Mouse (Mus musculus) stomach, postnatal 0 days (tissue): ENCODE measurements around the gene Tekt5.
A peak's percentile ranks its signal among the peaks of the same experiment; 100 is the strongest.

Experiments
- CTCF ChIP-seq: IDR thresholded peaks from 2 replicates; pipeline ENCODE4 v1.5.1; 2016; ENCODE audit warnings: antibody characterized with exemption, low read depth, mild to moderate bottlenecking, moderate library complexity
- EP300 ChIP-seq: optimal IDR thresholded peaks from 2 replicates; pipeline ENCODE3; 2016; ENCODE audit warnings: antibody characterized with exemption

DNA sequence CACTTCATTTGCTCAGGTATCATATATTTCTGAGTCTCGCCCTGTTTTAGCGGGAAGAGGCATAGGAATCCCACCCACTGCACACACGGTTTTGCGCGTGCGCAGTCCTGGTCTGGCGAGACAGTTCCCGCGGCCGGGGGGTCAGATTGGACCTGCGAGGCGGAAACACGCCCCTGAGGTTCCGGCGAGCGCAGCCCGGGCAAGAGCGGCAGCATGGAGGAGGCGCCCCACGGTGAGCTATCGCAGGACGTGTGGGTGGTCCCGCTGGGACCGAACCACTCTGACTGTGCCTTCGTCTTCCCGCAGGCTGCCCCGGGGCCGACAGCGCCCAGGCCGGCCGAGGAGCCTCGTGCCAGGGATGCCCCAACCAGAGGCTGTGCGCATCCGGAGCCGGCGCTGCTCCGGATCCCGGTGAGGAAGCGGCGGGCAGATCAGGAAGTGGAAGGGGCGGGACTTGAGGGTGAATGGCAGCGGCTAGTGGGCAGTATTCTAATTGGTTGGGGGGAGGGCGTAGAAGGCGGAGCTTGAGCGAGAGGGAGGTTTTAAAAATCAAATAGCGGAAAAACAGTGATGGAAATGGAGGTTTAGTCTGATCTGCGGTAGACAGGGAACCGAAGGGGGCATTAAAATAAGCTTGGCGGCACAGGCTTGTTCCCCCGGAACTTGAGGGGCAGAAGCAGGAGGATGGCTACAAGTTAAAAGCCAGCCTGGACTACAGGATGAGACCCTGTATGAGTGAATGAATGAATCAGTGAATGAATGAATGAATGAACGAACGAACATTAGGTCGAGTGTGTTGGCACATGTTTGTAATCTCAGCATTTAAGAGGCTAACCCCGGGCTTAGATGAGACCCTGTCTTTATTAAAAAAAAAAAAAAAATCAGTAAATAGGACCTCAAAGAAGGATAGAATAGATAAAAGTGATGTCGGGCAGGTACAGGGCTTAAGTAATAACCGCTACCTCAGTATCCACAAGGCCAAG is 16.8 kb upstream of the Tekt5 start, which contains the start of gene Nubp1:
- TF ChIP-seq CTCF: peak; percentile 41
- no peak for TF ChIP-seq EP300
